Mouse (Mus musculus) ES-CJ7 (cell line): ENCODE data around the gene Gga2.

Experiments used
- DNase-seq: peaks from one replicate; pipeline ENCODE4 v3.0.0; 2011; ENCODE audit warnings: low read depth, low spot score

Gga2 gene

GRCm38 (mm10) chr7:122012370-122012769, 8.7 kb downstream of the Gga2 start:
- no peak for DNase-seq

GRCm38 (mm10) chr7:122000396-122000795, 20.6 kb downstream of the Gga2 start:
- no peak for DNase-seq

DNA sequence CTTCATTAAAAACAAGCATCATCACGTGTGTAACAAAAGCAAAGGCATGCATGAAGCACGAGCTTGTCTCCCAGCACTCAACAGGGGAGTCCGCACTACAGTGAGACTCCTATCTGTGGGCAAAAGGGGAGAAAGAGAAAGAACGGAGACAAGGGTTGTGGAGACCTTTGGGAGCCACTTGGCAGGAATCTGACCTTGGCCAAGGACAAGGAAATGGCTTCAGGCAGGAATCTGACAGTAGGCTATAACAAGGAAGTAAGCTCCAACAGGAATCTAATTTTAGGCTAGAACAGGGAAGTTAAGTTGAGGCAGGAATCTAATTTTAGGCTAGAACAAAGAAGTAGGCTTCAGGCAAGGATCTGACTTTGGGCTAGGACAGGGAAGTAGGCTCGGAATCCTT, 25.1 kb downstream of the Gga2 start:
- DNase-seq = peak; percentile 46

GRCm38 (mm10) chr7:121981307-121981871, 39.6 kb downstream of the Gga2 start, which contains the start of gene Cog7:
Gene Cog7, minus strand, starts transcription at chr7:121981711.
- peak; percentile 95 for DNase-seq

GRCm38 (mm10) chr7:121975031-121975430, 46.0 kb downstream of the Gga2 start:
- DNase-seq = peak; percentile 67

GRCm38 (mm10) chr7:121971698-121972097, 49.3 kb downstream of the Gga2 start:
- DNase-seq = no peak

- no peak for DNase-seq
Measured at GRCm38 (mm10) chr7:121970250-121970649, 50.8 kb downstream of the Gga2 start.

DNA sequence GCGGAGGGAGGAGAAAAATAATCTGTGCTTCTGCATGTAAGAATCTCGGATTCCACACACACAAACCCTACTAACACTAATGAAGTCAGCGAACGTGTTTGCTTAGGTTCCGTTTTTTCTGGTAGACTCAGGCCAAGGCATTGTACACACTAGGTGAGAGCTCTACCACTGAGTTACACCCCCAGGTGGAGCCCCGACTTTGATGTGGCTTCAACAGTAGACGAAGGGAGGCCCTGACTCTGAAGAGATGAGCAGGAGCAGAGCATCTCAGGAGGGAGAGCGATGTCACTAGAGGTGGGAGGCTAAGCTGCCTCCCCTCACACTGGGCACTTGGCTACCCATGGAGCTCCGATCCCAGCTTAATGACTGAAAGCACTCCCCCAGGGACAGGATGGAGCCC, 52.2 kb downstream of the Gga2 start:
- no peak for DNase-seq

DNA sequence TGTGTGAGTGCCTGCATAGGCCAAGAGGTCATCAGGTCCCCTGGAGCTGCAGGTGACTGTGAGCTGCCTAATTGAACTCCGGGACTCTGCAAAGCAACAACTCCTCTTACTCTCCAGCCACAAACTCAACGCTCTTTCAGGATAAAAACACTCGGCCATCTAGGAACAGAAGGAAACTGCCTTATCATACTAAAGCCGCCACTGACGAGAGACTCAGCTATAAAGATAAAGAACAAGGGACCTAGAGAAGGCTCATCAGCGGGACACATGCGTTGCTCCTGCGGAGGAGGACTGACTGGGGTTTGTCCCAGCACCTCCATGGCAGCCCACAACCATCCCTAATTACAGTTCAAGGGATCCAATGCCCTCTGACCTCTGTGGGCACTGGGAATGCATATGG, 52.8 kb downstream of the Gga2 start:
- no peak for DNase-seq

GRCm38 (mm10) chr7:121966169-121966568, 54.9 kb downstream of the Gga2 start:
- no peak for DNase-seq

- peak; percentile 56 for DNase-seq
Measured at GRCm38 (mm10) chr7:121963883-121964398, 57.1 kb downstream of the Gga2 start.

DNA sequence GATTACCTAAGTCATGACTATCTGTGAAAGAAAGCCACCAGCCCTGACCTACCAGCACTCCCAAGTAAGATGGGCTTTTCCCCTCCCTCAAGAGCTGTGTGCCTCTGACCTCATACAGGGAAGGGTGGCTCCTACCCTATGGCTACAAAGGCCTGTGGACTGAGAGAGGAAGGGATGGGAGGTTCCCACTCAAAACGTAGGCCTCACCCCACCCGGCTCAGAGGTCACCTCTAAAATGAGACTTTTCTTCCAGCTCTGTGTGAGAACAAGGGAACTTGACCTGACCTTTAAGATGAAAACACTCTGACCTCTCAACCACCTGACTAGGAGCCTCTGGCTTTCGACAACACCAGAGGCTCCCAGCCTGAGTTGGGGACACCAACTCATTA, 58.5 kb downstream of the Gga2 start:
- DNase-seq = peak; percentile 59

DNA sequence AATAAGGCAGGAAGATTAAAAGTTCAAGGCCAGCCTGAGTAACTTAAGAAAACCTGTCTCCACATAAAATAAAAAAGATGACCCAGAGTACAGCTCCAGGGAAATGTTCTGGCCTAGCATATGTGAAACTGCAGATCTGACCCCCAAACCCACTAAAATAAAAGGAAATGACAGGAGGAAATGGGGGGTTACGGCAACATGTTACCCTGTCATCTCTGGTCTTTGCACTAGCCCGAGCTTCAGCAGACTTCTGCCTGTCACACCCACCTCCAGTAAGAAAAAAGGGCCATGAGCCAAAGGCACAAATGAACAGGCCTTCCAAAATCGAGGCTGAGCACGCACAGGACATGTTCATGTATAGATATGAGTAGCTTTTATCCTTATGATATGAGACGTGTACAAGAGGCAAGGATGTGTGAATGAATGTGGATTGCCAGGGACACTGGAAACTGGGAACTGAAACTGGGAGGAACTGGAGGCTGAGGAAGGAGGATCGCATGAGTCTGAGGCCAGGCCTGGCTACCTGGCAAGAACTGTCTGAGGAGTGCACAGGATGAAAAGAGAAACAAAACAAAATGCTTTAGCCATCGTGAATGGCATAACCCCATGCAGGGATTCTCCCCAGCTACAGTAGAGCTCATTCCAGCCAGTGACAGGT, 59.0 kb downstream of the Gga2 start:
- DNase-seq = no peak

GRCm38 (mm10) chr7:121955802-121956201, 65.2 kb downstream of the Gga2 start:
- no peak for DNase-seq

- no peak for DNase-seq
Measured at GRCm38 (mm10) chr7:121954891-121955669, 65.9 kb downstream of the Gga2 start.

DNA sequence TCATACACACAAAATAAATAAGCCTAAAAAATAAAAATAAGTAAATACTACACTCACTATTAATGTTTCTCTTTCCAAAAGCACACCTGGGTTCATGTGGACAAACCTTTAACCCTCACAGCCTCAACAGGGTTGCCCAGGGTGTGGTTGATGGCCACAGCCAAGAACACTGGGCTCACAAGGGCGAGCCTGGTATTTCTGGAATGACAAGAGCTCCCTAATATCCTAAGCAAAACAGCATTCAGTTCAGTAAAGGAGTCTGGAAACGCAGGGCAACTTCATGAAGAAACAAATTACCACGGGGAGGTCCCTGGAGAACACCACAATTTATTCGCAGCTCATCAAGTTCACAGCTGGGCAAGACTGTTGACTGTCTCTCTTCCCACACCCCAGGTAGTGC, 73.5 kb downstream of the Gga2 start:
- peak; percentile 6 for DNase-seq

DNA sequence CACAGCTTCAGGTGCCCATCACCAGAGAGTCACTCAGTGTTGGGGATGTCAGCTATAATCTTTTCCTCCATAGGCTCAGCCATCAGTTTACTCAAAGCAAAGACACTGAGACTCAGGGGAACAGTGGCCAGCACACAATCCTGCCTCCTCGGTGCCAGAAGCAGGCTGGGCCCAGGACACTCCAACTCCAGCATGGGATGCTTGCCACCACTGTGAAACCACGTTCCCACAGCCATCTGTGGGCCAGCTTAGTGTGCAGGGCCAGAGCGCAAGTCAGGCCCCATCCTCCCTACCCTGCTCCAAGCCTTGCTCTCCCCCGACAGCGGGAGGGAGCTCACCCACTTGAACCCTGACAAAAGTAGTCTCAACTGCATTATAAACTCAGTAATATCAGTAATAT, 74.8 kb downstream of the Gga2 start:
- no peak for DNase-seq

DNA sequence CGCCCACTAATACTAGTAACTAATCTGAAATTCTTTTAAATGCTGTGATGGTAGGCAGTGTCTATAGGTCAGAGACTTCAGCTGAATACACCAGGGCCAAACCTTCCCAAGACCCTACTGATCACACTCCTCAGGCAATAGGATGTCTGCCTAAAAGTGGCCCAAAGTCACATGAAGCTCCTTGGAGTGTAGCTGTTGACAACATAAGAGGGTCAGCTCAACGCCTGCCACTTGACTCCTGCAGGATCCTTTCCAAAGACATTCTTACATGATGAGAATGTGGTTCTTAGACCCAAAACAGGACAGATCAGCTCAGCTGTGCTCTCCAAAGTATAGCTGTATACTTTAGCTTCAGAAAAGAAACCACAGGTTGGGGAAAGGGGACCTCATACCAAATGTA, 78.7 kb downstream of the Gga2 start:
- DNase-seq = no peak

GRCm38 (mm10) chr7:121941640-121942039, 79.4 kb downstream of the Gga2 start:
- DNase-seq = no peak

DNA sequence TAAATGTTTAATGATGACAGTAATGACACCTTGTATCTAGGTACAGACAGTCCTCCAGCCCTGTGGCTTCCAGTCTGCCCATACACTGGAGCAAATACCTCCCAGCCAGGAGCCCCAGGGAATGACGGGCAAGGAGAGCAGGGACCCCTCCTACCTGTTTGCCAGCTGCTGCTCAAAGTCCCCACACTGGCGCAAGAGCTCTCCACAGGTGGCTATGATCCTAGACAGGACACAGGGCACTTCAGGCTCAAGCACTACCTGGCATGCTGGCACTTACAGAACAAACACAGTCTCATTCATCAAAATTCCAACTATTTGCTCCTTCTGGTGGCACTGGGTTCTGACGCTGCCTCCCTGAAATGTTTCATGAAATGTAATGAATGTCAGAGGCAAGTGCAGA, 80.0 kb downstream of the Gga2 start:
- no peak for DNase-seq

DNA sequence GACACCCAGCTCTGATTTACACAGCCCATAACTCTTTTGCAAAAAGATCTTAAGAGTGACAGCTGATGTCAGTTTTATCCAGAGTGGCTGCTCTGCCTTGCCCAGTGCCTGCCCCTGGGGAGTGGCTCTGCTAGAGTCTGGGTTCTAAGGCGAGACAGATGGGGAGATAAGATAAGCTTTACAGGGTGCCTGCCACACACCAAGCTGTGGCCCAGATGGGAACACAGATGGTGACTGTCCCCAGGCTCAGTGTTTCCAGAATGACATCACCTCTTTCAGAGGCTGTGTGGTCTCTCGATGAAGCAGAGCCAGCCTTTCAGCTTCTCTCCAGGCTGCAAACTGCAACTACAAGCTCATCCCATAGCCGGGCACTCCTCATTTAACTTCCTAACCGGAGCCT, 81.3 kb downstream of the Gga2 start:
- DNase-seq = no peak

- no peak for DNase-seq
Measured at GRCm38 (mm10) chr7:121939244-121939643, 81.8 kb downstream of the Gga2 start.
